Mouse (Mus musculus) spleen, adult 18-20 months (tissue): Measurements from ENCODE around the gene Tuba8.

Experiments used
- DNase-seq, 2 experiments: peaks; one replicate each; pipeline ENCODE4 v3.0.0; 2022; ENCODE audit warnings: mixed read lengths in 2 of 2

The Tuba8 gene

GRCm38 (mm10) chr6:121210149-121210925, at the start of gene Tuba8:
Gene Tuba8 (plus strand): TSS chr6:121210696.
- peak in 1 of 2 experiments; percentile 14 for DNase-seq

GRCm38 (mm10) chr6:121162616-121163015, 47.9 kb upstream of the Tuba8 start:
- DNase-seq = no peak

- no peak for DNase-seq
Observed at GRCm38 (mm10) chr6:121166098-121166552, 44.4 kb upstream of the Tuba8 start.

- no peak for DNase-seq
Observed at GRCm38 (mm10) chr6:121167381-121167975, 43.0 kb upstream of the Tuba8 start.

- no peak for DNase-seq
Observed at GRCm38 (mm10) chr6:121171102-121171501, 39.4 kb upstream of the Tuba8 start.

GRCm38 (mm10) chr6:121173471-121173870, 37.0 kb upstream of the Tuba8 start:
- DNase-seq = no peak

- no peak for DNase-seq
Observed at GRCm38 (mm10) chr6:121174761-121175160, 35.7 kb upstream of the Tuba8 start.

GRCm38 (mm10) chr6:121176011-121176730, 34.3 kb upstream of the Tuba8 start:
- DNase-seq = no peak

- no peak for DNase-seq
Observed at GRCm38 (mm10) chr6:121176731-121177098, 33.8 kb upstream of the Tuba8 start.

- DNase-seq = no peak
Observed at GRCm38 (mm10) chr6:121177118-121177708, 33.3 kb upstream of the Tuba8 start.

- peak in 1 of 2 experiments; percentile 48 for DNase-seq
Observed at GRCm38 (mm10) chr6:121178700-121179358, 31.7 kb upstream of the Tuba8 start.

- DNase-seq = no peak
Observed at GRCm38 (mm10) chr6:121179846-121180245, 30.6 kb upstream of the Tuba8 start.

GRCm38 (mm10) chr6:121183414-121184173, 26.9 kb upstream of the Tuba8 start, which contains the start of gene Pex26:
Gene Pex26 (plus strand): TSS chr6:121183667.
- DNase-seq = peak; percentile 87 to 92

GRCm38 (mm10) chr6:121184198-121185140, 26.0 kb upstream of the Tuba8 start:
- peak; percentile 12 to 51 for DNase-seq

- no peak for DNase-seq
Observed at GRCm38 (mm10) chr6:121185232-121185631, 25.3 kb upstream of the Tuba8 start.

GRCm38 (mm10) chr6:121191261-121192009, 19.1 kb upstream of the Tuba8 start:
- DNase-seq = no peak

- no peak for DNase-seq
Observed at GRCm38 (mm10) chr6:121194061-121194955, 16.2 kb upstream of the Tuba8 start.

- DNase-seq = no peak
Observed at GRCm38 (mm10) chr6:121194956-121195731, 15.4 kb upstream of the Tuba8 start.
